Mouse (Mus musculus): ENCODE measurements at regions not wholly inside any gene's neighbourhood (a gene's known extent, or its start where the extent isn't known, plus 50 kb on each side); places are given as distances from the start of the nearest gene placed in this dataset.

DNA sequence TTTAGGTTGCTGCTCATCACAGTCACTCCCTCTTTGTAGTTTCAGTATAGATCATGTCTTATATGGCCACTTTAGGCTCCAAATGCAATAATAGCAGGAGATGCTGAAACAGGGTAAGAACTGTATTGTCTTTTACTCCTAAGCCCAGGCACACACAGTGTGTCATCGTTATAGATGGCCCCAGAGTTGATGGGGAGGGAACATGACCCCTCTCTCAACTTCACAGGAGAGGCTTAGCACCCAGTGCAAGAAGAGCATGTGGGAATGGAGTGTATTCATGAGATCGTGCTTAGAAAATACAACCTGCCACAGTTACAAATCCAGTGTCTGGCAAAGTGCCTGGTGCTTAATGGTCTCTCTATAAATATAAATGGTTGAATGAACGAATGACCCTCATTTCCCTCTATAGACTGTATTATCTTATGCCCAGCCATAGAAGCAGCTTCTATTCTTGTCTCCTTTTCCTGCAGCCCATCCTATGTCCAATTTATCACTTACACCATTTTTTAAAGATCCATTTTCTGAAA lies 363.0 kb downstream of the Sorl1 start:
- DNase-seq = no peak

DNA sequence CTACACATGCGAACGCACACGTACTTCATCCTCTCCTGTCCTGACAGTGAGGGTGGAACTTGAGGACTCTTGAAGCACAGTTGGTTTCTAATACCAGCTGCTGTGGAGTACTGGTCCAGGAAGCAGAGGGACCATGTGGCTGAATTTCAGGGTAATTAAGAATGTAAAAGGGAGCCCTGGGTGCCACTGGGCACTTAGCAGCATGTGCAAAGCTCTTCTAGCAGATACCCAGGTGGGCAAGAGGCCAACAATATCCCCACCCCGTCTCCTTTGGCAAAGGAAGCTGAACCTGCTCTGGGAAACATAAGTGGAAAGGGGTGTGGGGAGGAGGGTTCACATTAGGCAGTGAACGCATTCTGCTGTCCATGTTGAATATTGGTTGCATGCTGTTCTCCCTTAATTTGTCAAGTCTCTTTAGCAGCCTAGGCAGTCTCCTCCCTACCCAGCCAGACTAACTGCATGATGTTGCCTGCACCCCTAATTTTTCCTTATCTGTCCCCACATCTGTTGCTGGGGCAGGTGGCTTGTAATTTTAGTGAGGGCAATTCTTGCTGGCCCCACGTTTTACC lies 369.6 kb downstream of the Sorl1 start:
- DNase-seq = no peak

DNA sequence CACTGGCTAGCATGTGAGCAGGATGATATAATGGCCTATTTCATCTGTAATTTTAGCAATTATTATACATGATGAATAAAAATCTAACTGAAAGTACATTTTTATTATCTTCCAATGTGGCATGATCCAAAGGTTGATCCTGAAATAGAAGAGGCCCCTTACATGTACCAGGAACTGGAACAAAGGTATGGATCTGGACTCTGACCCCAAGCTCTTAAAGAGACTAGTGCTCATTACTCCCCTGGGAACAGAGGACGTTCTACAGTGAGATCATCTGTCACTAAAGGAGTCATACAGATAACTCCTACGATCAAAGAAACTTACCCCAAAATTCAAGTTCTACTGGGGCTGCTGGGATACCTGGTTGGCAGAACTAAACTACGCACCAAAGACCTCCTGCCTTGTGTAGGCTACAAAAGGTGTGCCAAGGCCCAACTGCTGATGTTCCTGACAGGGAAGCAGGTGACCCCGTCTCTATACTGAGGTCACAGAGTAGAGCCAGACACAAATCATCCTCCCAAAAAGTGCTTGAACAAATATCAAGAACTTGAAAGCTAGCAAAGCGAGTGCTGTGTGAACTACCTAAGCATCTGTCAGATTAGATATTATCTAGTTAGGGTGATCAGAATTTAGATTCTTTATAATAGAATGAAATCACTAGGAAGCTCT lies 378.0 kb downstream of the Sorl1 start:
- no peak for DNase-seq

DNA sequence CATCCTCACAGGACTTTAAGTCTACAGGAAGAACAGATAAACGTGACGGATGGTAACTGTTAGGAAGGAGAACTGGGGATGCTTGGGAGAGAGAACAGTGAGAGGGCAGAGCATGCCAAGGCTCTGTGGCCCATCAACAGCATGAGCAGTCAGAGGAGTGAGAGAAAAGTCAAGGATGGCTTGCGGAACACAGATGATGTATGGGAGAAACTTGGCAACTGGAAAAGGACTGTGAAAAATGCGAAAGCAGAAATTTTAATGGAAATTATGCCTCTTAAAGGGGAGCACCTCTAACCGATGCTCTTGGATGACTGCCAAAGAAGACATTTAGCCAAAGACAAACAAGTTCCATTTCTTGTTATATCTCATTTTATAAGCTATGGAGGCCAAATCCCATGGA lies 382.6 kb downstream of the Sorl1 start:
- DNase-seq = no peak

DNA sequence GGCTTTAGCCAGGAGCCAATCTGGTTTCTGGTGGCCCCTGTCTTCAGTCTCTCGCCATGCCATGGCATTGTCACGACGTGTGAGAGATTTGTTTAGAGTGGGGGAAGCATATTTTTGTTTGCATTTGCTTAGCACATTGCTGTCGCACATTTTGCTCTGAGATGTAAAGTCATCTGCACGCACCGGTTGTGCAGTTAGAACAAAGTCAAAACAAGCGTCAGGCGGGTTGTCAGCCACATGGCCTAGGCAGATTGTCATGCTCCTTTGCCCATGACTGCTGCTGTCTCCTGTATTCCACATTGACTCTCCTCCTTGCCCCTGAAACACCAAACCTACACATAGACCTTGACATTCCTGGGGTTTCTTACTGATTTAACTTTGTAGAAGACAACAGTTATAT lies 383.6 kb downstream of the Sorl1 start:
- no peak for DNase-seq

DNA sequence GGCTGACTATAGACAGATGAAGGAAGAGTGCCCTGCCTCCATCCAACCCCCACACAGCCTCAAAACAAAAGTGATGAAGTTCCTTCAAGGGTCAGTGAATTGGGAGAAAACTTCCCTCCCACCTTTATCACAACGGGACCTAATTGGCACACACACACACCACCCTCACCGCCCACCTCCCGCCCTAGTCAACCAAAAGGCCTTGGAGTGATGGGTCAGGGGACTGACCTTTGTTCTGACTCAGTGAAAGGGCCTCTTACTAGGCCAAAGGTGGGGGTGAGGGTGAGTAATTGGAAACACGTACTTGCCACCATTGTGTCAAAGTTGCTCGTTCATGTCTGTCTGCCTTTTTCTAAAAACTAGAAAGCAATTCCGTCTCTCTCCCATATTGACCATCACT lies 386.4 kb downstream of the Sorl1 start:
- DNase-seq = peak in 1 of 2 experiments; percentile 1

DNA sequence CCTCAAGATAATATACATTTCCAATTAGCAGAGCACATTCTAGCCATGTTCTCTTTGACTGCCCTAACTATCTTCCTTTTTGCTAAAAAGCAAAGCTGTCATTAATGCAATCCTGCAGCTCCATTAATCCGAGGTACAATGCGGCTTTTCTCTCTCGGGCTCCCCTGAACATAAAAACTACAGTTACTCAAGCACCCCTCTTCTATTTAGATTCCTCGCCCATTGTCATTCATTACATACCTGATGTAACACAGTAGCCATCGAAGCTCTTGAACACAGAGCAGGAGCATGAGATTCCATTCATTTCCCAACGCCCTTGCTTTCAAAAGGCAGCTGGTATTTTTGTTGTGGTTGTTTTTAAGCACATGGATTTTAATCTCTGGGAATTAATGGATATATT lies 387.2 kb downstream of the Sorl1 start:
- no peak for DNase-seq

DNA sequence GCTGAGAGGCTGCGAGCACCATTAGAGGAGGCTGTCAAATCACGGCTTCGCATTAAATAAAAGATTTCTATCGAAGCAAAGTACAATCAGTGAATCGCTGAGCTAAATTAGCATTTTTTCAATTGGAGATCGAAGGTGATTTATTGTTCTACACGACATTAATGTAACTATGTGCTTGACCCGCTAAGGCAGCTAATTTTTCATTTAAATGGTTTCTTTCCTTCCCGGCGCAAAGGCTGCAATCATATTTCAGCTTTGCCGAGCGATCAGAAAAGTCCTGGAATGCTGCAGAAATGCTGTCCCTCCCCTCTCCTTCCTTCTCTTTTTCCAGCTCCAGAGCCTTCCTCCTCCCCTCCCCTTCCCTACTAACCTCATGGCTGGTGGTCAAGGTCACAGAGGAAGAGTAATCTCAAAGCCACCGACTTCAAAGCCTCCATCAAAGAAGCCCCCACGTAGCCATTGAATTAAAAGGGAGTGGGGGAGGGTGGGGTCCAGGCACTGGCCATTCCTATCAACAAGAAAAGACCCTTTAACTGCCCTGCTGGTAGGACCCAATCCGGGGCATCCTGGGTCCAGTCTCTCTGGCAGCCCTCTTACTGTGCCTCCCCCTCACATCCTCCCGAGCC lies 387.8 kb downstream of the Sorl1 start:
- DNase-seq = peak; percentile 30 to 50

DNA sequence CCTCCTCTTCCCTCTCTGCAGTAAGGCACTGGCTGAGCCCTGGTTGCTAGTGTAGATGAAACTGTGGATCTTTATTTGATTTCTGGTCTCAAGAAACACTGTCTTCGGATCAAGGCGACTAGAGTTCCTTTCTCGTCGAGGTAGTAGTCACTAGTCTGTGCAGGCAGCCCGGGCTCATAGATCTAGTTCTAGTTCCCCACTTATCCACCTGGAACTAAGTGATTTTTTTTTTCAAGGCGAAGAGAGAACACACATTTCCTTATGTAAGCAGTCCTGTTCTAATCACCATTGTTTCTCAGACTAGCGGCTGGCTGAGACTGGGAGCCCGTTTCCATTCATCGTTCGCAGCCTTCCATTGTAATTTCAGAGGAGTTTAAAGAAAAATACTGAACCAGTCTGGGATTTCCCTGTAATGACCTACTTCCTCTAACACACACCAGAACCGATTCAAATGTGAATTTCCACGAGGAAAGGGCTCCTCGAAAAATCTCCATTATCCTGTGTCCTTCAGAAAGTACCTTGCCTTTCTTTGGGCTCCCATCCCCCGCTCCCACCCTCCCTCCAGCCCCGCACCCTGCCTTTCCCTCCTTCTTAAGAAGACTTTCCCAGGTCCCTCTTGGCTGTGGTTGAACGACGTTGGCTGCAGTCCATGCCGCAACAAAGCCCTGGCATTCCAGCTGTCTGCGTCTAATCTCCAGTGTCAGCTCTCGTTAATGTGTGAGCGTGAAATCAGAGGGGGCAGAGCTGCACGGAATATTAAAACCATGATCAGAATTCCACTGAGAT lies 388.5 kb downstream of the Sorl1 start:
- DNase-seq = peak; percentile 68 to 74

DNA sequence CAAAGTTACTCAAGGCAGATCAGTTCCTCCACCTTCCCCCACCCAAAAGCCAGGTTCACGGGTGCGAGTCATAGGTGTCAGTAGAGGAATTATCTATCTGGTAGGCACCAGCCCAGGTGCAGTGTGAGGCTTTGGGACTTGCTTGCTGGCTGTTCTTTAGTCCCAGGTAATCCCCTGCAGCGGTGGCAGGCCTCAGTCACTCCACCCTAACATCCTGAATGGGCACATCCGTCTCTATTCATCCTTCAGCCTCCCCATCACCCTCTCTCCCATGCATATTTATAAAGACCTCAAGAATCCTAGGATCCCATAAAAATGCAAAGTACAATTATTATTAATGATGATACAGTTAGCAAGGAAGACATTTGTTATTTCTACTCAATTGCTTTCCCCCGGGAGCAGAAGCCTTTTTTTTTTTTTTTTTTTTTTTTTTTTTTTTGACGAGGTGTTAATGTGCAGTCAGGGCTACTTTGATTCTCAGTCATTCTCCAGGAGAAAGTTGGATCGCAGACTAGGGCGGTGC lies 389.1 kb downstream of the Sorl1 start:
- peak in 1 of 2 experiments; percentile 3 for DNase-seq

DNA sequence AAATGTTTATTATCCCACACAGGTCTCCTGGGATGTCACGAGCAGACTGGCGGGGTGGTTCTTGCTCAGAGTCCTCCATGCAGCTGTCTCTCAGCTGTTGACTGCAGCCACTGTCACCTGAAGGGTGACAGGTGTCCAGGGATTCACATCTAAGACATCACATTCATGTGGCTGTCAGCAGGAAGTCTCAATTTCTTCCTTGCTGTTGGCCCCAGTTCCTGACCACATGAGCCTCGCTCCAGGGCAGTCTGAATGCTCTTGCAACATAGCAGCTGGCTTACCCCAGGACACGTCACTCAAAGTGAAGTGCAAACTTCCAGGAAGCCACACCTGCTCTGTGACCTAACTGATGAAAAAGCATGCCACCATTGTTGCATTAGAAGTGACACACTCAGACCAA lies 402.5 kb downstream of the Sorl1 start:
- DNase-seq = no peak

DNA sequence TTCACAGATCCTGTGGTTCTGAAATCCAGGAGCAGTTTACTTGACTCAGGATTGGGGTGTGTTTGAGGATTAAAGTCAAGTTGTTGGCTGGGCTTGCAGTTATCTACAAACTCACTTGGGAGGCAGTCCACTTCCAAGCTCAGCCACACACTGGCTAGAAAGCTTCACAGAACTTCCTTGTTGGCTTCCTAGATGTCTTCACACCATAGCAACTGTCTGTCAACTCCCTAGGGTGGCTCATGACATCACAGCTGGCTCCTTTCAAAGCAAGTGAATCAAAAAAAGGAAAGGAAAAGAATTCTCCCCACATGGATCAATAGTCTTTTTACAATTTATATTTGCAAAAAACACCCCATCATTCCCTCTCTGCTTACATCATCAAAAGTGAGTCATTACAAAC lies 408.9 kb downstream of the Sorl1 start:
- no peak for DNase-seq

DNA sequence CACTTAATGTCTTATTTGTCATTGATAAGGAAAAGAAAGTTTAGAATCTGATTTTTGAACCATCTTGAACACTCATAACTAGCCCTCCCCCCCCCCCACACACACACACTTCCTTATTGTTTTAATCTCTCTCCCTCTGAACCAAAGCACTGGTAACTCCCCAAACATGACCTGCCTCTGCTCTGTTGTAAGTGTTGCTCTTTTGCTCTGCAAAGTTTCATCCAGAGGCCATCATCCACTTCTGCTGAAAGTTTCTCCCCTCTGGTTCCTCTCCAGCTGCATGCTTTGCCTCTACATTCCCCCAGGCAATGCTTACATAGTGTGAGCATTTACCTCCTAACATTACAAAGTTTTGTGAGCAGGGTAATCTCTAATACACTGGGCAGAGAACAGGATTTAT lies 418.1 kb downstream of the Sorl1 start:
- no peak for DNase-seq

DNA sequence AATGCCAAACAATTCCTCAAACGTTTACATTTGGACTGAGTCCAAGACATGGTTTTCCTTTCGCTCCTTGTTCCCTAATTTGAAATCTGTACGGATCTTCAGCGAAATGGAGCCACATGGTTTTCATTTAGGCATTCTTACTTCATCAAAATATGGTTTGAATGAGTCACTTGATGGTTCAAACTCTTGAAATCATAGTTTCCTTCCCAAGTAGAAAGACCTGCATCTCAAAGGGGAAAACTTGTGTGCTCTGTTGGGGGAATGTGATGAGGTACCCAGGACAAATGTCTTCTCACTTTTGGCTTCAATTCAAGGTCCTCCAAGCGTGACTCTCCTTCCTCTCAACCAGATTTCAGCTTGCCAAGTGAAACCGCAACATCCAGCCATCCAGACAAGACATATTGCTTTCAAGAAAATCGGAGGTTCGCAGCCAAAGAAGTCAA lies 418.6 kb downstream of the Sorl1 start:
- peak; percentile 7 to 10 for DNase-seq

DNA sequence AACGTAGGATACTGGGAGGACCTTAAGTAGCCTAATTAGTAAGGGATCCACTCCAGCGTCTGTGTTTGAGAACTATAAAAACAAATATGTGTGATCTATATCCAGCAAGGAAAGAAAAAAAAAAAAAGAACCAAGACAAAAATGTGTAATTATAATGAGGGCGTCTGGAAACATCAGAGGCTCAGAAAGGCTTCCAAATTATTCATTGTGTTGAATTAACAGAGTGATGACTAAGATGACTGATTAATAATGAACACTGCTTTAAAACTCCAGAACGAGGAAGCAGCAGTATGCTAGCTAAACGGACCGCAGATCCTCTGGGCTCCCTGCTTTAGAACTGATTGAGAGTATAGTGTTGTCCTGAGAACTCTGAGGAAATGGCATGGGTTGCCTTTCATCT lies 421.0 kb downstream of the Sorl1 start:
- DNase-seq = no peak

DNA sequence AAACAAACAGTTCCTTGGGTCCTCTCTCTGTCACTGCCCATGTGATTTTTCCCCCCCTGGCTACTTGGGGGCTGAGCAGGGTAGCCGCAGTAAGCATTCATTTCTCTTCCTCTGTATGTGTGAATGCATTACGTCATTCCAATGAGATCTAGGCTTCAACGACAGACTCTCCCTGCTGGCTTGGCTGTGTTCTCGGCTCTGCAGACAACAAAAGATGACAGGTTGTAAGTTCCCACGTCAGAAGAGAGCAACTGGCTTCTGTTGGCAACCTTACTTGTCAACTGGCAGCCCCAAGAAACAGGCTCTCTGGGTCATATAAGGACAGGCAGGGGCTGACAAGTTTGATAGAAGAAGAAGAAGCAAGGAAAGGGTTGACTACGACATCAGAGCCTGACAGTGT lies 423.4 kb downstream of the Sorl1 start:
- DNase-seq = no peak

DNA sequence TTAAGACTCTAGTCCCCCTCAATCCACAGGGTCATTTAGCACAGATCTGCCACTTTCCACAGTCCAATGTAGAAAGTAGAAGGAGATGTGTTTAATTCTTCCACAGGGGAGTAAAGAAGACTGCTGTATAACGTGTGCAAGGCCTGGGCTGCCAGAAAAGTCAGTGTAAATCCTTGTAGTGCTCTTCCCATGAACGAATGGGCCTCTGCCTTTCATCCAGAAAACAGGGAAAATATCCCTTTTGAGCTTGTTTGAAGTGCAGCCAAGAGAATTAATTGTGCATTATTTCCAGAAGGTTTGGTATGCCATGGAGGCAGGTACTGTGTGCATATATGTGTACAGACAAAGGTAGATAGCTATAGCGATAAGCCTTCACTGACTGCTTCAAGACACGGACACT lies 425.1 kb downstream of the Sorl1 start:
- DNase-seq = no peak

DNA sequence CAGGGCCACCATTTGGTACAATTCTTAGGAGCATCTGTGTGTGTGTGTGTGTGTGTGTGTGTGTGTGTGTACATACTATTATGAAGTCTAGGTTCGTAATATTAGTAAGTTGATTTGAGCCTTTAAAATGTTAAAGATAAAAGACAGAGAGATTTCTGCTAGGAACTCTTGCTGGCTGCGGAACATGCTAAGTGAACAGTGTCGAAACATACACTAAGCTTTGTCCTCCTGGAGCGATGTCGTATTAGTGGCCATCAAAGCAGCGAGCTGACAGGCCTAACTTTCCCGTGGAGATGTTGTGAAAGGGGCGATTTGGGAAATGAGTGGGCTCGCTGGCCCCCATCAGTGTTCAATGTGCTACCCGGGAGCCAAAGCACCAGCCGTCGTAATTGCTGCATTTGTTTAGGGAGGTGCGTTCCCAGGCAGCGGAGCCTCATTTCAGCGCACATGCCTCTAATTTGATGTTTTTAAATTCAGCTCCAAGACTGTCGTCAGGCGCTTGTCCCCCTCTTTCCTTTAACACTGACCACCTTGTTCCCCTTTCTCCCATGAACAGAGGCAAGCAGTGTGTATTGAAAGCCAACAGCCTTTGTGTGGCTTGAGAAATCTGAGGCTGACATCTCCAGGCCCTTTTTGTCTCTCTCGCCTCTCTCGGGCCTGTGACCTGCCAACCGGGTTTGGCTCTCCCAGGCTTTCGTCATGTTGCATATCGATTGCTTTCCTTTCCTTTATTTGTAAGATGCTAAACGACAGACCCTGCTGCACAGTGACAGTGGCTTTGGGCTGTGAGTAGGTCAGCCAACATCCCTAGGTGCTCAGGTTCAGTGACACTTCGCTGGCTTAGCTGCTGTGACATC lies 426.3 kb downstream of the Sorl1 start:
- DNase-seq = no peak

DNA sequence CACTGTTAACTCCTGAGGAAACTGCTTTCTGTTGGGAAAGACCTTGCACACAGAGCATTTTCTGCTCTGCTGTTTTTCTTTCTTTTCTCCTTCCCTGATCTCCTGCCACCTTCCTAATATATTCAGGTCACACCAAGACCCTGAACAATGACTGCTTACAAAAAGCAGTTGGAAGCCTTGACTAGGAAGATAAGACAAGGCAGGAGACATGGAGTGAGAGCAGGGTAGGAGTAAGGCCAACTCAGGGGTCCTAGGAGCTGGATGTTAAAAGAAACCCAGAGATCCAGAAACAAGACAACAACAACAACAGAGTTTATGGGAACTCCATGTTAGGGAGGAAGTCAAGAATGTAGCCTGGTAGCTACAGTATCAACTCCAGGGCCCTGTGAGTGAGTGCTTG lies 426.9 kb downstream of the Sorl1 start:
- no peak for DNase-seq

DNA sequence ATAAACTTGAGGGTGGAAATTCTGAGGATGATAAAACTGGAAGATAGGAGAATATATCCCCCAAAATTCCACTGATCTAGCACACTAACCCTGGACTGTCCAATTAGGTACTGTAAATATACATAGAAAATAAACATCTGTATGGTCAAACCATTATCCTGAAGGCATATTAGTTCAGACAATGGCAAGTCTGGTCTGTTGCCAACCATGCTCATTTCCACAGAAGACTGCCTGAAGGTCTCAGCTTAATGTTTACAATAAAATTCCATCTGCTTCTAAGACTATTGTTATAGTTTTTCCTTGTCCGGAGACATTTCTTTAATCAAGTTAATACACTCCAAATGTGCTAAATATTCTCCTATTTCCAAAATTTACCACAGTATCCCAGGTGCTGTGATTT lies 441.2 kb downstream of the Sorl1 start:
- no peak for DNase-seq

DNA sequence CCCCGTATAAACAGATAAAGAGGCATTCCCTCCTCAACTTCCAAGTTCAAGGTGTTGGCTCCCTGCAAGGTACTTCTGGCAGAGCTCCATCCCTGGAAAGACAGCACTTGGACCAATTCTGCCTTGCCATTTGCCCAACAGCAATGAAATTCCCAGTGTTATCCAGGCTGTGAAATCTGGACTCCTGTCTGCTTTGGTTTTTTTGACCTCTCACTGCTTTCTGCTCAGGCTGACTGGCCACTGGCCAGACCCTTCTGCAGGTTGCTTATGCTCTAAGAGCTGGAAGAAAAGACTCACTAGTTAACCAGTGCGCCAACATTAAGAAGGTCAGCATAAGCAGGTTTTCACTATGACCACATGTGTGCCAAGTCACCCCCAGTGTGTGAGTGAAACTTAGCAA lies 448.4 kb downstream of the Sorl1 start:
- no peak for DNase-seq

DNA sequence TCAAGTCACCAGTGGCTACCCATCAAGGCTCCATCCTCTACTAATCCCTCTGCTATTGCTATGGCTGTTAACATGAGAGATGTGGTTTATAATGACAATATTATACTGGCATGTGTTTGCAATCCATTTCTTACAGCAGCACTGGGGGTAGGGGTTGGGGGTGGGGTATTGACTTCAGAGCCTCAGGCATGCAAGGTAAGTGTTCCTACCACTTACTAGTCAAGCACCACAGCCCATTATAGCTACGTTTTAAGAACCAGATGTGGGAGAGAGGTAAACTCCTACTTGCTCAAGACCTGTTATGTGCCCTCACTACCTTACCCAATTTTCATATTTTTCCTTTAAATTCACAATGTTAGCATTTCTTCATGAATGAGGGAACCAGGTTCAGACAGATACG lies 451.1 kb downstream of the Sorl1 start:
- no peak for DNase-seq
